Mouse (Mus musculus) intestine, embryonic 14.5 days (tissue): Measurements from ENCODE around the gene Nfatc2ip. TPM values are rescaled to one million over a fixed set of nuclear protein-coding genes. Genes with fewer than 3 reads are reported as not detected.
"Not testable (repeated sequence)": the region's sequence is repeated elsewhere in the genome, so short reads cannot be mapped to it uniquely, and the experiment has no call there.

Experiments
- ATAC-seq: fragments of 200-750 bp; cut with Nextera tagmentation; replicated peaks from 2 replicates; pipeline ENCODE4 v1.8.0; 2017; ENCODE audit warnings: low read depth, moderate number of reproducible peaks, moderate TSS enrichment, moderate library complexity; ENCODE audit not compliant: low FRiP score, low TSS enrichment
- DNase-seq: peaks from one replicate; pipeline ENCODE4 v3.0.0-alpha.2; 2018; ENCODE audit warnings: low spot score
- H3K27ac ChIP-seq: fragments of 300-500 bp; sonication (generic); 2 replicates; pipeline ENCODE4 v1.5.1; 2014; ENCODE audit warnings: low read depth, mild to moderate bottlenecking, control low read depth
- H3K27me3 ChIP-seq: fragments of 300-500 bp; sonication (generic); replicated peaks from 2 replicates; pipeline ENCODE4 v1.6.1; 2014; ENCODE audit warnings: low read length, control low read depth; ENCODE audit not compliant: control insufficient read depth, insufficient read depth
- H3K36me3 ChIP-seq: fragments of 300-500 bp; sonication (generic); 2 replicates; pipeline ENCODE4 v1.6.1; 2014; ENCODE audit warnings: low read length, control low read depth; ENCODE audit not compliant: control insufficient read depth, insufficient read depth
- H3K4me1 ChIP-seq: fragments of 300-500 bp; sonication (generic); replicated peaks from 2 replicates; pipeline ENCODE4 v1.6.1; 2014; ENCODE audit warnings: low read length, control low read depth, mixed read lengths; ENCODE audit not compliant: control insufficient read depth, insufficient read depth
- H3K4me2 ChIP-seq: fragments of 300-500 bp; sonication (generic); 2 replicates; pipeline ENCODE4 v1.6.1; 2014; ENCODE audit warnings: low read length
- H3K4me3 ChIP-seq: fragments of 300-500 bp; sonication (generic); 2 replicates; pipeline ENCODE4 v1.5.1; 2014; ENCODE audit warnings: low read depth, low read length, control low read depth, mixed read lengths
- H3K9ac ChIP-seq: fragments of 300-500 bp; sonication (generic); 2 replicates; pipeline ENCODE4 v1.6.1; 2014; ENCODE audit warnings: mild to moderate bottlenecking, low read length
- H3K9me3 ChIP-seq: fragments of 300-500 bp; sonication (generic); 2 replicates; pipeline ENCODE4 v1.6.1; 2016; ENCODE audit warnings: low read length, control low read depth; ENCODE audit not compliant: control insufficient read depth
- WGBS: fragments of 180-500 bp; shearing (Covaris S2); extraction: QIAGEN DNeasy Blood & Tissue Kit; methylation state at CpG from one replicate; pipeline ENCODE4 v1.1.7; 2014; 5-methylcytosine and 5-hydroxymethylcytosine counted together
- polyA plus RNA-seq: library from polyadenylated mRNA; unstranded; fragments of >200 nt; fragmentation: Nextera tagmentation; extraction: Ambion mirVana; gene quantifications from 2 replicates; pipeline ENCODE4 v1.2.1, GENCODE M21; 2014

Nfatc2ip gene
- polyA plus RNA-seq, 1 experiment from 2014 or later = 2.3 TPM

GRCm38 (mm10) chr7:126418496-126418895 is 22.0 kb upstream of the Nfatc2ip start:
- Histone ChIP-seq H3K27ac (no peak overlapping the region), H3K36me3 (no peaks in the 10 kb centered on the region), H3K9me3 (no peaks in the 10 kb centered on the region), H3K4me1 (no peaks in the 10 kb centered on the region), H3K4me3 (no peak overlapping the region), H3K4me2 (no peak overlapping the region), H3K9ac (no peak overlapping the region), H3K27me3 (no peaks in the 10 kb centered on the region)
- whole genome bisulfite sequencing = 56% methylated on average over 3 of the region's 3 CpGs
- ATAC-seq (no peak), DNase-seq (no peak)

- Histone ChIP-seq H3K4me2 (no peak overlapping the region), H3K4me1 (no peaks in the 10 kb centered on the region), H3K9ac (no peak overlapping the region), H3K27ac (no peak overlapping the region), H3K27me3 (no peaks in the 10 kb centered on the region), H3K9me3 (no peaks in the 10 kb centered on the region), H3K4me3 (no peak overlapping the region), H3K36me3 (no peaks in the 10 kb centered on the region)
- WGBS = 93% methylated on average over 4 of the region's 4 CpGs
- ATAC-seq (no peak), DNase-seq (no peak)
Observed at GRCm38 (mm10) chr7:126417606-126418005, 21.1 kb upstream of the Nfatc2ip start.

GRCm38 (mm10) chr7:126417045-126417444 is 20.5 kb upstream of the Nfatc2ip start:
- no peak overlapping the region for H3K9ac ChIP-seq
- no peaks in the 10 kb centered on the region for H3K9me3 ChIP-seq
- H3K27ac ChIP-seq = no peak overlapping the region
- no peaks in the 10 kb centered on the region for H3K36me3 ChIP-seq
- no peak overlapping the region for H3K4me3 ChIP-seq
- no peaks in the 10 kb centered on the region for H3K4me1 ChIP-seq
- DNase-seq (no peak), ATAC-seq (no peak)
- 76% methylated on average over 8 of the region's 8 CpGs for WGBS
- no peak overlapping the region for H3K4me2 ChIP-seq
- H3K27me3 ChIP-seq = no peaks in the 10 kb centered on the region

- no peak overlapping the region for H3K4me2 ChIP-seq
- 63% methylated on average over 2 of the region's 2 CpGs for WGBS
Observed at GRCm38 (mm10) chr7:126416615-126417014, 20.1 kb upstream of the Nfatc2ip start.

GRCm38 (mm10) chr7:126414725-126415124 is 18.2 kb upstream of the Nfatc2ip start, which contains the start of gene Cd19:
TSS of gene Cd19 (minus strand) at chr7:126414889.
- Histone ChIP-seq H3K9me3 (no peaks in the 10 kb centered on the region), H3K4me2 (no peak within 1 kb of the TSS), H3K27me3 (no peaks in the 10 kb centered on the region), H3K36me3 (no peaks in the 10 kb centered on the region), H3K27ac (no peak within 1 kb of the TSS), H3K4me3 (no peak within 1 kb of the TSS), H3K4me1 (no peaks in the 10 kb centered on the region), H3K9ac (no peak within 1 kb of the TSS)
- ATAC-seq (no peak), DNase-seq (no peak)
- WGBS = 89% methylated on average over 6 of the region's 6 CpGs

More at GRCm38 (mm10) chr7:126416615-126417014, 20.1 kb upstream of the Nfatc2ip start:
- Histone ChIP-seq H3K27ac (no peak overlapping the region), H3K9me3 (no peaks in the 10 kb centered on the region), H3K27me3 (no peaks in the 10 kb centered on the region), H3K4me3 (no peak overlapping the region), H3K9ac (no peak overlapping the region), H3K4me1 (no peaks in the 10 kb centered on the region), H3K36me3 (no peaks in the 10 kb centered on the region)
- ATAC-seq (no peak), DNase-seq (no peak)

GRCm38 (mm10) chr7:126411061-126411460 is 14.5 kb upstream of the Nfatc2ip start:
- H3K27me3 ChIP-seq = no peaks in the 10 kb centered on the region
- no peak overlapping the region for H3K4me2 ChIP-seq
- H3K9me3 ChIP-seq = no peaks in the 10 kb centered on the region
- no peak overlapping the region for H3K9ac ChIP-seq
- no peaks in the 10 kb centered on the region for H3K4me1 ChIP-seq
- no peak overlapping the region for H3K4me3 ChIP-seq
- 90% methylated on average over 4 of the region's 4 CpGs for WGBS
- no peaks in the 10 kb centered on the region for H3K36me3 ChIP-seq
- ATAC-seq = no peak
- H3K27ac ChIP-seq = no peak overlapping the region
- DNase-seq = no peak

GRCm38 (mm10) chr7:126408686-126409085 is 12.1 kb upstream of the Nfatc2ip start:
- Histone ChIP-seq H3K9ac (no peak overlapping the region), H3K4me2 (no peak overlapping the region), H3K36me3 (no peaks in the 10 kb centered on the region), H3K4me3 (no peak overlapping the region), H3K9me3 (no peaks in the 10 kb centered on the region), H3K27me3 (no peaks in the 10 kb centered on the region), H3K27ac (no peak overlapping the region), H3K4me1 (no peaks in the 10 kb centered on the region)
- DNase-seq (no peak), ATAC-seq (no peak)
- 88% methylated on average over 2 of the region's 2 CpGs for WGBS

GRCm38 (mm10) chr7:126402518-126402917 is 6.0 kb upstream of the Nfatc2ip start:
- not testable (repeated sequence) for H3K27ac ChIP-seq, H3K4me2 ChIP-seq, H3K9me3 ChIP-seq, H3K4me3 ChIP-seq, H3K36me3 ChIP-seq, H3K9ac ChIP-seq, H3K4me1 ChIP-seq, DNase-seq, H3K27me3 ChIP-seq, ATAC-seq
- 72% methylated on average over 8 of the region's 8 CpGs for WGBS

GRCm38 (mm10) chr7:126399548-126399947 is 3.0 kb upstream of the Nfatc2ip start:
- no peak overlapping the region for H3K9ac ChIP-seq
- H3K4me3 ChIP-seq = no peak overlapping the region
- no peaks in the 10 kb centered on the region for H3K9me3 ChIP-seq
- H3K36me3 ChIP-seq = no peaks in the 10 kb centered on the region
- H3K27ac ChIP-seq = no peak overlapping the region
- ATAC-seq (no peak), DNase-seq (peak; percentile 92)
- H3K4me1 ChIP-seq = no peaks in the 10 kb centered on the region; the same call in 1 of the 2 replicates
- H3K27me3 ChIP-seq = no peaks in the 10 kb centered on the region
- H3K4me2 ChIP-seq = no peak overlapping the region
- WGBS = 14% methylated on average over 5 of the region's 5 CpGs
